Mouse (Mus musculus): ENCODE results near the gene Fam160a2. TPM values are rescaled to one million over a fixed set of nuclear protein-coding genes. Genes with fewer than 3 reads are reported as not detected.
A peak's percentile ranks its signal among the peaks of the same experiment; 100 is the strongest.
"Not testable (repeated sequence)": the region's sequence is repeated elsewhere in the genome, so short reads cannot be mapped to it uniquely, and the experiment has no call there.

Fam160a2 gene
- polyA plus RNA-seq, 1 experiment from 2014 or later, result 45.1 TPM

DNA sequence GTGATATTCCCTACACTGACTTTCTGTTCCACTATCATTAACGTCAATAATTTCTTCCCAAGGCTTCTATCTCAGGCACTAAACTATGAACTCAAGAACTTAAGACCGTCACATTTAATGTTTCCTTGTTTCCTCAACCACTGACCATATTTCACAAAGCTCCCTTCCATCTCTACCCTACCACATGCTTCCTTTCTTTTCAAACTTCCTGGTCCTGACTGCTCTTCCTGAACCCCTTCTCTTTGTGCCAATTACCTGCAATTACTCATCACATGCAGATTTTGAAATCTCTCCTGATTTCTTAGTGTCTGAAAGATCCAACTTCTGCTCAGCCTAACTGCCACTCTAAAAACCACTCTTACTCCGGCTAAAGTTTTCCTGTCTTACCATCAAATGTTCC lies 19.5 kb downstream of the Fam160a2 start:
- H3K4me1 ChIP-seq (replicated peaks), result no peaks in the 10 kb centered on the region
- H3K4me2 ChIP-seq, result no peak overlapping the region
- no peaks in the 10 kb centered on the region for H3K27me3 ChIP-seq
- peaks cover 77% of the 10 kb centered on the region for H3K36me3 ChIP-seq
- H3K27ac ChIP-seq (replicated peaks), result no peak overlapping the region
- no peak for ATAC-seq (ENCODE audit: low FRiP score, low read depth)
- H3K4me3 ChIP-seq, result no peak overlapping the region
- 99% methylated on average over 3 of the region's 3 CpGs for WGBS
- no peak overlapping the region for H3K9ac ChIP-seq
- no peaks in the 10 kb centered on the region for H3K9me3 ChIP-seq

DNA sequence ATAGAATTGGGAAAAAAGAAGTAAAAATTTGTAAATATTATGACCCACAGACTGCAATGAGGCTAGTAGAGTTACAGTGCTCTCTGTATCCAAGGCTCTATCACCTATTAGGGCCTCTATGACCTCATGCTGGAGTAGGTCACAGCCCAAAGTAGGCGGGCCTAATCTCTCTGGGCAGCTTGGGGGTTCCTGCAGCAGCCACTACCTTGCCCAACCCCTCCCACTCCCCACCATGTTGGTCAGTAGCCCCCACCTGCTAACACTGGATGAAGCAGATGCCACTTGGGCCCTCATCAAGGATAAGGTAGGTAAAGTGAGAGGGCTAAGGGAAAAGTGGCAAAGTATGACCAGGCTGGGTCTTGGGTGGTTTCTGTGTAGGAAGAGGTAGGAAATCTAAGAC lies 25.0 kb downstream of the Fam160a2 start, which contains the start of gene Gm5901:
TSS of gene Gm5901 (plus strand) at position 173 of the 400 bp plus-strand sequence.
- peaks cover 55% of the 10 kb centered on the region for H3K36me3 ChIP-seq
- no peak within 1 kb of the TSS for H3K4me2 ChIP-seq
- no peaks in the 10 kb centered on the region for H3K27me3 ChIP-seq
- 93% methylated on average over 1 of the region's 1 CpGs for WGBS
- H3K4me1 ChIP-seq (replicated peaks), result no peaks in the 10 kb centered on the region
- H3K9ac ChIP-seq, result no peak within 1 kb of the TSS
- no peak for ATAC-seq (ENCODE audit: low FRiP score, low read depth)
- no peaks in the 10 kb centered on the region for H3K9me3 ChIP-seq
- H3K27ac ChIP-seq (replicated peaks), result no peak within 1 kb of the TSS
- H3K4me3 ChIP-seq, result no peak within 1 kb of the TSS

DNA sequence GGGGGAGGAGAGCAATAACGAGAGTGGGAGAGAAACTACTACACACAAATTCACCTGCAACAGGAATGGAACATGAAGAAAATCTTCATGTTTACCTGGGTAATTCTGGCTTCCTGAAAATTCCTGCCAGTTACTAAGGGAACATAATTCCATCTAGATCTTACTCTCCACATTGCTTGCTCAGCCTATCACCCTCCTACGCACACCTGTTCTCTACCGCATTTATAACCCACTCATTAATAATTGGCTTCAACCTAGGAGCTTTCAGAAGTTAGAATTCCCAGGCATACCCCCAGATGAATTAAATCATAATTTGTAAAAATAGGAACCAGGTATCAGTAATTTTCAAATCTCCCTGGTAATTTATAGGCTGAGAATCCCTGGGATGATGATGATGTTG lies 25.9 kb downstream of the Fam160a2 start:
- Histone ChIP-seq H3K9ac (no peak overlapping the region), H3K36me3 (peaks cover 46% of the 10 kb centered on the region), H3K4me1 (replicated peaks) (no peaks in the 10 kb centered on the region), H3K27ac (replicated peaks) (no peak overlapping the region), H3K27me3 (no peaks in the 10 kb centered on the region), H3K9me3 (no peaks in the 10 kb centered on the region), H3K4me2 (no peak overlapping the region), H3K4me3 (no peak overlapping the region)
- ATAC-seq (ENCODE audit: low FRiP score, low read depth), result no peak
- 96% methylated on average over 3 of the region's 3 CpGs for WGBS

DNA sequence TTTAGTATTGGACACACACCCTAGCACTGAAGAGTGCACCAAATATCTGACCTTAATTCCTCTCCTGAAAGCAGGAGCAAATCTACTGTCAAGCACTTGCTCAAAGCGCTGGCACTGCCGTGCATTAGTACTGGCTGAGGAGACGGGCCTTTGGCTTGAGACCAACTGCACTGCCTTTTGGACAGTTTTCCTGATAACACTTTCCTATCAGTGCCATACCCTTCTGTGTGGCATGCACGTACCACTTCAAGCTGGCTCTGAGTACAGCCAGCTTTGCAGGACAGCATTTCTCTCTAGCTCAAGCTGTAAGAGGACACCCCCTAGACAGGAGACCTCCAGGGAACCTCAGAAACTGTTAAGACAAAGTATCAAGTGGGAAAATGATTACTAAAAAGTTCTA lies 26.3 kb downstream of the Fam160a2 start:
- no peak for ATAC-seq (ENCODE audit: low FRiP score, low read depth)
- Histone ChIP-seq H3K9ac (no peak overlapping the region), H3K27me3 (no peaks in the 10 kb centered on the region), H3K27ac (replicated peaks) (no peak overlapping the region), H3K4me2 (no peak overlapping the region), H3K4me1 (replicated peaks) (no peaks in the 10 kb centered on the region), H3K36me3 (peaks cover 41% of the 10 kb centered on the region), H3K4me3 (no peak overlapping the region), H3K9me3 (no peaks in the 10 kb centered on the region)
- 89% methylated on average over 4 of the region's 4 CpGs for WGBS

DNA sequence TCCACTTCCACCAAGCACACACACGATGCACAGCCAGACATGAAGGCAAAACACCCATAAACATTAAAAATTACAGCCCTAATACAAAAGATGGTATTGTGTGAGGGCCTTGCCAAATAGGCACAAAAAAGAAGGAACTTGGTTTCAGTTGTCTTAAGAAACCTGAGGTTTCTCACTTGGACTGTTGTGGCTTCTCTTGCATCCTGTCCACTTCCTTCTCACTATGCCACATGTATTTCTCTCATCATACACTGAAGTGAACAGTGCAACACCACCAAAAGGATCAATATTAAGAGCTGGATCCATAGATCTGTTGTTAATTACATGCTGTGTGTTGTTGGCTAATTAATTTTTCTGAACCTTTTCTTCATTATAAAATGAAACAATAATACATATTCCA lies 26.9 kb downstream of the Fam160a2 start:
- Histone ChIP-seq H3K9ac (no peak overlapping the region), H3K4me3 (no peak overlapping the region), H3K27me3 (no peaks in the 10 kb centered on the region), H3K36me3 (peaks cover 35% of the 10 kb centered on the region), H3K4me2 (no peak overlapping the region), H3K4me1 (replicated peaks) (no peaks in the 10 kb centered on the region), H3K9me3 (no peaks in the 10 kb centered on the region), H3K27ac (replicated peaks) (no peak overlapping the region)
- ATAC-seq (ENCODE audit: low FRiP score, low read depth), result no peak
- 90% methylated on average over 1 of the region's 1 CpGs for WGBS

DNA sequence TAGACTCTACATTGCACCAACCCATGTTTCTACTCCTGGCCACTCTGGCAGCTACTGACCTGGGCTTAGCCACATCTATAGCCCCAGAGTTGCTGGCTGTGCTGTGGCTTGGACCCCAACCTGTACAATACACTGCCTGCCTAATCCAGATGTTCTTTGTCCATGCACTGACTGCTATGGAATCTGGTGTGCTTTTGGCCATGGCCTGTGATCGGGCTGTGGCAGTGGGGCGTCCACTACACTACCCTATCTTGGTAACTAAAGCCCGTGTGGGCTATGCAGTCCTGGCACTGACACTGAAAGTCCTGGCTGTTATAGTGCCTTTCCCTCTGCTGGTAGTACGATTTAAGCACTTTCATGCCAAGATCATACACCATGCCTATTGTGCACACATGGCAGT lies 31.3 kb downstream of the Fam160a2 start:
- ATAC-seq (ENCODE audit: low FRiP score, low read depth), result no peak
- H3K9ac ChIP-seq, result no peak overlapping the region
- 96% methylated on average over 4 of the region's 4 CpGs for WGBS
- H3K9me3 ChIP-seq, result no peaks in the 10 kb centered on the region
- H3K4me3 ChIP-seq, result no peak overlapping the region
- H3K4me1 ChIP-seq (replicated peaks), result no peaks in the 10 kb centered on the region
- H3K36me3 ChIP-seq, result peaks cover 14% of the 10 kb centered on the region; the same call in 1 of the 2 replicates
- no peak overlapping the region for H3K4me2 ChIP-seq
- no peaks in the 10 kb centered on the region for H3K27me3 ChIP-seq
- no peak overlapping the region for H3K27ac ChIP-seq (replicated peaks)

DNA sequence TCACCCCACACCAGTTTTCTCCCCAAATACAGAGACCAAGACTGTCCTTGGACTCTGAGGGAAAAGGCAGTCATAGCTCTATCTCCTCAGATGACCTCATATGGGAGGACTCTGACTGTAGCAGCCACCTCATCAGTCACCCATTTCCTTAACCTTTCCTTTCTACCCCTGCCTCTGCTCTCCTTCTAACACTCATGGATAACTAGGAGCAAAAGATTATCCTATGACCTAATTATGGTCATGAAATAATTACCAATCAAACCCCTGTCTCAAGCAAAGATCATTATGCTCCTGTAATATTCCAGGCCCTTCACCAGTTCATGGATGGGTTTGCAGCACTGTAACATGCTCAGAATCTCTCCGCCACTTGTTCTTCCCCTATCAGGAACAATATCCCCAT lies 31.9 kb downstream of the Fam160a2 start, which contains the start of gene Olfr692:
TSS of gene Olfr692 (plus strand) at position 301 of the 400 bp plus-strand sequence.
- H3K4me1 ChIP-seq (replicated peaks), result no peaks in the 10 kb centered on the region
- no peak within 1 kb of the TSS for H3K9ac ChIP-seq
- H3K4me2 ChIP-seq, result no peak within 1 kb of the TSS
- H3K4me3 ChIP-seq, result no peak within 1 kb of the TSS
- H3K9me3 ChIP-seq, result no peaks in the 10 kb centered on the region
- WGBS, result 98% methylated on average over 1 of the region's 1 CpGs
- no peak within 1 kb of the TSS for H3K27ac ChIP-seq (replicated peaks)
- no peak for ATAC-seq (ENCODE audit: low FRiP score, low read depth)
- no peaks in the 10 kb centered on the region for H3K27me3 ChIP-seq
- peaks cover 14% of the 10 kb centered on the region; the same call in 1 of the 2 replicates for H3K36me3 ChIP-seq

DNA sequence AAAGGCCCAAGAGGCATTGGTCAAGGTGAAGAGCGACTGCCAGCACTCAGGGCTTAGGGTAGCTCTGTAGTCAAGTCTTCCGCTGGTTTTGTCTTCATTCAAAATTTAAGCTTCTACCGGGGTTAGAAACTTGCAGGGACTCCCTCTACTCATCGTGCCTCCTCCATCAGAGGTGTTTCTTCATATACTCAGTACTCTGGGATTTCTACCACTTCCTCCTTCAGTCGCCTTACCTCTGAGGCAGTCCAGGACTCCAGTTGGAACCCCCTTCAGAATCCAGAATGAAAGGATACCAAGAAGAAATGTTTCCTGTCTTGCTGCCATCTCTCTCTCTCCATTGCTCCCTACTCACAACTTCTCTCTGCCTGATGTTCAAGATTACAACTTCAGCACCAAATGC lies 32.6 kb downstream of the Fam160a2 start:
- 90% methylated on average over 5 of the region's 5 CpGs for WGBS
- peaks cover 10% of the 10 kb centered on the region; the same call in 1 of the 2 replicates for H3K36me3 ChIP-seq
- no peaks in the 10 kb centered on the region for H3K9me3 ChIP-seq
- no peaks in the 10 kb centered on the region for H3K4me1 ChIP-seq (replicated peaks)
- no peak overlapping the region for H3K9ac ChIP-seq
- no peak for ATAC-seq (ENCODE audit: low FRiP score, low read depth)
- no peak overlapping the region for H3K4me2 ChIP-seq
- H3K4me3 ChIP-seq, result no peak overlapping the region
- H3K27ac ChIP-seq (replicated peaks), result no peak overlapping the region
- H3K27me3 ChIP-seq, result no peaks in the 10 kb centered on the region

DNA sequence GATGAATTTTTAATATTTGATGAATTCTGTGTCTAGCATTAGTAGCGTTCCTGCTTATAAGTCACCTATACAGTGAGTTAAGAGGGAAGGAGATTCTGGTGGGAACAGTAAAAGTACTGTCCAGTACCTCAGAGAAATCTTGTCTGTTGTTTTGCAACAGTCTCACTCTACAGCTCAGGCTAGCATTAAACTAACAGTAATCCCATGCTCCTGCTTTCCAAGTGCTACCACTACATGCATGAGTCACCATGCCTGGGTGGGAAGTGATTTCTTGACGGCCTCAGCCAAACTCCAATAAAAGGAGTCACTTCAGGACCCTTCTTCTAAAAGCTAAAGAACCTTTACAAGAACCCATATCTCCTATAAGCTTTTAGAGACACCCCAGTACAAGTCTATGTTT lies 38.1 kb downstream of the Fam160a2 start:
- no peak for ATAC-seq (ENCODE audit: low FRiP score, low read depth)
- no peak overlapping the region for H3K4me2 ChIP-seq
- H3K27ac ChIP-seq (replicated peaks), result no peak overlapping the region
- no peak overlapping the region for H3K4me3 ChIP-seq
- H3K27me3 ChIP-seq, result no peaks in the 10 kb centered on the region
- WGBS, result 86% methylated on average over 2 of the region's 2 CpGs
- H3K36me3 ChIP-seq, result no peaks in the 10 kb centered on the region
- H3K9ac ChIP-seq, result no peak overlapping the region
- H3K9me3 ChIP-seq, result no peaks in the 10 kb centered on the region
- no peaks in the 10 kb centered on the region for H3K4me1 ChIP-seq (replicated peaks)

DNA sequence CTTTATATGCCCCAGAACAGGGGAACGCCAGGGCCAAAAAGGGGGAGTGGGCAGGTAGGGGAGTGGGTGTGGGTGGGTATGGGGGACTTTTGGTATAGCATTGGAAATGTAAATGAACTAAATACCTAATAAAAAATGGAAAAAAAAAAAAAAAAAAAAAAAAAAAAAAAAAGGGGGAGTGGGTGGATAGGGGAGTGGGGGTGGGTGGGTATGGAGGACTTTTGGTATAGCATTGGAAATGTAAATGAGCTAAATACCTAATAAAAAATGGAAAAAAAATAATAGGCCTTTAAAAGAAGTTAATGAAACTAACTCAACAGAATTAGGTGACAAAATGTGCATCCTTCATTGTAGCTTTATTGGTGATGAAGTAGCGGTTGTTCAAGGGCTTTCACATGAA lies 43.4 kb downstream of the Fam160a2 start:
- not testable (repeated sequence) for H3K4me2 ChIP-seq; H3K4me1 ChIP-seq (replicated peaks); H3K4me3 ChIP-seq; H3K36me3 ChIP-seq; H3K9ac ChIP-seq; H3K9me3 ChIP-seq; H3K27me3 ChIP-seq; H3K27ac ChIP-seq (replicated peaks)
- ATAC-seq (ENCODE audit: low FRiP score, low read depth), result peak; percentile 92
- 97% methylated on average over 1 of the region's 2 CpGs for WGBS

DNA sequence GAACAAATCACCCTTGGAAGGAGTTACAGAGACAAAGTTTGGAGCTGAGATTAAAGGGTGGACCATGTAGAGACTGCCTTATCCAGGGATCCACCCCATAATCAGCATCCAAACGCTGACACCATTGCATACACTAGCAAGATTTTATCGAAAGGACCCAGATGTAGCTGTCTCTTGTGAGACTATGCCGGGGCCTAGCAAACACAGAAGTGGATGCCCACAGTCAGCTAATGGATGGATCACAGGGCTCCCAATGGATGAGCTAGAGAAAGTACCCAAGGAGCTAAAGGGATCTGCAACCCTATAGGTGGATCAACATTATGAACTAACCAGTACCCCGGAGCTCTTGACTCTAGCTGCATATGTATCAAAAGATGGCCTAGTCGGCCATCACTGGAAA lies 43.8 kb downstream of the Fam160a2 start:
- WGBS, result no CpG with 5 or more reads among the region's 5 CpGs
- not testable (repeated sequence) for H3K9ac ChIP-seq; H3K27me3 ChIP-seq; H3K36me3 ChIP-seq; H3K27ac ChIP-seq (replicated peaks); H3K4me2 ChIP-seq; H3K4me1 ChIP-seq (replicated peaks); H3K4me3 ChIP-seq; H3K9me3 ChIP-seq
- peak; percentile 69 for ATAC-seq (ENCODE audit: low FRiP score, low read depth)

DNA sequence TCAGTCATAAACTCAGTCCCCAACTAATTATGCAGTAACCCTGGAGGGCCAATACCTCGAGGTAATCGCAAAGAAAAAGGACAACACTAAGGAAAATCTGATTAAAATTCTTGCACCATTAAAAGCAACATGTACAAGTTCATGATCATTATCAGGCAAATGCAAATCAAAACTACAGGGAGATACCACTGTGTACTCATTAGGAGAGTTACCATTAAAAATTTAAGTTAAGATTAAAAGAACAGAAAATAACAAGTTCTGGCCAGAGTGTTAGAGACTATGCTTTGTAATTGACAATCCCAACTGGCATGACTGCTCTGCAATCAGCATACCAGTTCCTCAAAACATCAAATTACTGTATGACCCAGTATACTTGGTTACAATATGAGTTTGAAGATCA lies 57.1 kb downstream of the Fam160a2 start:
- H3K27me3 ChIP-seq, result no peaks in the 10 kb centered on the region
- 80% methylated on average over 2 of the region's 2 CpGs for WGBS
- no peaks in the 10 kb centered on the region for H3K36me3 ChIP-seq
- no peaks in the 10 kb centered on the region for H3K9me3 ChIP-seq
- H3K27ac ChIP-seq (replicated peaks), result no peak overlapping the region
- no peak for ATAC-seq (ENCODE audit: low FRiP score, low read depth)
- no peak overlapping the region for H3K4me3 ChIP-seq
- H3K9ac ChIP-seq, result no peak overlapping the region
- H3K4me2 ChIP-seq, result no peak overlapping the region
- H3K4me1 ChIP-seq (replicated peaks), result no peaks in the 10 kb centered on the region

DNA sequence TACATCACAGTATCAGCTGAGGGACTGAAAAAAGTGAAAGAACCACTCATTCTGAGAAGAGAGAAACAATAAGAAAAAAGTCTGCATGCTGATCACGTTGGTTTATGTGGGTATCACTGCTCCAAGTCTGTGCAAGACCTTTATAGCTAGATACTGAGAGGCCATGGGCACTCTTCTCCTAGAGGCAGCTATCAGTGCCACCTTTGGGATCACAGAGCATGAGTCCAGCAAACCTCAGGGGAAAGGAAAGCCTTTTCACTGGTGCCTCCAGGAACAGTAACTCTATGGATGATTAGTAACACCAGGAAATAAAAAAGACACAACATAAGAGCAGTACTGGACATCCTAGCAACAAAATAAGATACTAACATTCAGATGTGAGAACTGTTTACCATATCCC lies 57.7 kb downstream of the Fam160a2 start, which contains the start of gene Olfr691:
TSS of gene Olfr691 (minus strand) at position 101 of the 400 bp plus-strand sequence.
- Histone ChIP-seq H3K9ac (no peak within 1 kb of the TSS), H3K4me2 (no peak within 1 kb of the TSS), H3K36me3 (no peaks in the 10 kb centered on the region), H3K4me3 (no peak within 1 kb of the TSS), H3K27me3 (no peaks in the 10 kb centered on the region), H3K9me3 (no peaks in the 10 kb centered on the region), H3K4me1 (replicated peaks) (no peaks in the 10 kb centered on the region), H3K27ac (replicated peaks) (no peak within 1 kb of the TSS)
- ATAC-seq (ENCODE audit: low FRiP score, low read depth), result no peak
- WGBS, result 47% methylated on average over 1 of the region's 1 CpGs
